ENCODE assay signal across 8 mouse cellular contexts in the genomic region with DNA sequence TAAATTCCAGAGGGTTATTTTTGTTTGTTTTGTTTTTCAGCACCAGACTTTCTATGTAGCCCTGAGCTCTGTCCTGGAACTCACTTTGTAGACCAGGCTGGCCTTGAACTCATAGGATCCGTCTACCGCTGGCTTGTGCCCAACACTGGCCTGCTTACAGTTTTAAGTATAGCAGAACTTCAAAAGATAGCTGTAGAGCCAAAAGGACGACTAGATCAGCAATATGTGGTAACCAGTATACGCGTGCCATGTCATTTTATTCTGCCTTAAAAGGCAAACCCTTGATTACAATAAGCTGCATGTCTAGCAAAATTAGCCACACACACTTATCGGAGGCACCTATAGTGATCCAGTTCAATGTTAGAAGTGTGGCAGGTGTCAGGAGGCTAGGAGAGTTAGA. TPM values are rescaled to one million over a fixed set of nuclear protein-coding genes. Genes with fewer than 3 reads are reported as not detected.
DNase-seq lines count a peak whose midpoint lies in the region; ATAC-seq and TF ChIP-seq lines count a peak whose summit lies in the region.

No protein-coding gene starts in this region.

- H3K27ac ChIP-seq in hindbrain, postnatal 0 days: no peak overlapping the region
- H3K27ac ChIP-seq in neural tube, embryonic 12.5 days: no peak overlapping the region

- 0 out of 2 replicates have a peak overlapping the region, but pooled peaks have one; percentile 68 for H3K9ac ChIP-seq in hindbrain, postnatal 0 days (replicated peaks; ENCODE audit: low read length)
- peak overlapping the region; percentile 69; the same call in 1 of the 2 replicates for H3K9ac ChIP-seq in neural tube, embryonic 12.5 days

- peak; percentile 55 to 84 for DNase-seq in adrenal gland, adult (ENCODE audit: inconsistent age in 2 of 2, low spot score in 1 of 2)
- no peak for DNase-seq in adrenal gland, postnatal 4 days (ENCODE audit: low spot score in 2 of 2)
- peak; percentile 53 for DNase-seq in testis, postnatal 10 days (ENCODE audit: low spot score)
- DNase-seq in testis, postnatal 14 days (ENCODE audit: low spot score): no peak
- no peak for DNase-seq in hindbrain, postnatal 0 days (ENCODE audit: low spot score)
- DNase-seq in MN1 (ENCODE audit: low spot score): no peak

- no peaks in the 10 kb centered on the region; the same call in 1 of the 2 replicates for H3K4me1 ChIP-seq in hindbrain, postnatal 0 days (ENCODE audit: insufficient read depth, low read length)
- H3K4me1 ChIP-seq in neural tube, embryonic 12.5 days: peaks cover 22% of the 10 kb centered on the region

- no peak for TF ChIP-seq CTCF in hindbrain, postnatal 0 days (IDR thresholded peaks at IDR 0.05; ENCODE audit: low read depth)

- peaks cover 5% of the 10 kb centered on the region; the same call in 1 of the 2 replicates for H3K36me3 ChIP-seq in hindbrain, postnatal 0 days (ENCODE audit: insufficient read depth, low read length)
- H3K36me3 ChIP-seq in neural tube, embryonic 12.5 days: peaks cover 34% of the 10 kb centered on the region

- no peaks in the 10 kb centered on the region for H3K9me3 ChIP-seq in hindbrain, postnatal 0 days (ENCODE audit: low read length)
- no peaks in the 10 kb centered on the region for H3K9me3 ChIP-seq in neural tube, embryonic 12.5 days

- peak overlapping the region; percentile 84 for H3K4me2 ChIP-seq in hindbrain, postnatal 0 days (ENCODE audit: low read depth, low read length)
- peak overlapping the region; percentile 73 for H3K4me2 ChIP-seq in neural tube, embryonic 12.5 days (replicated peaks)

- H3K27me3 ChIP-seq in hindbrain, postnatal 0 days (ENCODE audit: insufficient read depth, low read length): no peaks in the 10 kb centered on the region
- H3K27me3 ChIP-seq in neural tube, embryonic 12.5 days (replicated peaks): no peaks in the 10 kb centered on the region

- 51% methylated on average over 6 of the region's 6 CpGs for WGBS in hindbrain, postnatal 0 days
- WGBS in neural tube, embryonic 12.5 days: 67% methylated on average over 6 of the region's 6 CpGs

- no peak for ATAC-seq in hindbrain, postnatal 0 days
- no peak for ATAC-seq in neural tube, embryonic 12.5 days (ENCODE audit: low FRiP score, low read depth)
- ATAC-seq in frontal cortex, adult (ENCODE audit: low TSS enrichment): no peak

- H3K4me3 ChIP-seq in hindbrain, postnatal 0 days (ENCODE audit: low read length): peak overlapping the region; percentile 90
- H3K4me3 ChIP-seq in neural tube, embryonic 12.5 days: peak overlapping the region; percentile 82

RNA-seq across cellular contexts. Expression of a gene that starts 1.2 kb away (rescaled TPM):
- 100 to 1,000 TPM in 1 of 2 experiments, 10 to 100 TPM in 1; 97.9 to 111 TPM for total RNA-seq in adrenal gland, postnatal 4 days (2021)
- total RNA-seq in hindbrain, postnatal 0 days (2014; rRNA removed): 59.0 and 77.3 TPM in 2 replicates
- polyA plus RNA-seq in hindbrain, postnatal 0 days (2015; fragmentation: Nextera tagmentation; extraction: Ambion mirVana): 58.6 and 59.1 TPM in 2 replicates
- 165 and 173 TPM in 2 replicates for polyA plus RNA-seq in neural tube, embryonic 12.5 days (2016; fragmentation: Nextera tagmentation; extraction: Ambion mirVana)

RNA-seq across cellular contexts. Expression of a gene that starts 30.2 kb away (rescaled TPM):
- total RNA-seq in adrenal gland, postnatal 4 days (2021): under 1 TPM; 0.40 to 0.48 TPM
- 0.26 and 1.0 TPM in 2 replicates for total RNA-seq in hindbrain, postnatal 0 days (2014; rRNA removed)
- polyA plus RNA-seq in hindbrain, postnatal 0 days (2015; fragmentation: Nextera tagmentation; extraction: Ambion mirVana): 0.78 and 0.85 TPM in 2 replicates
- 0.04 and 0.08 TPM in 2 replicates for polyA plus RNA-seq in neural tube, embryonic 12.5 days (2016; fragmentation: Nextera tagmentation; extraction: Ambion mirVana)

RNA-seq across cellular contexts. Expression of a gene that starts 58.9 kb away (rescaled TPM):
- total RNA-seq in adrenal gland, postnatal 4 days (2021): 10 to 100 TPM; 89.4 to 96.5 TPM
- 53.8 and 64.0 TPM in 2 replicates for total RNA-seq in hindbrain, postnatal 0 days (2014; rRNA removed)
- polyA plus RNA-seq in hindbrain, postnatal 0 days (2015; fragmentation: Nextera tagmentation; extraction: Ambion mirVana): 130 and 139 TPM in 2 replicates
- 179 and 185 TPM in 2 replicates for polyA plus RNA-seq in neural tube, embryonic 12.5 days (2016; fragmentation: Nextera tagmentation; extraction: Ambion mirVana)

Comparison
In these comparisons a context has a peak if more than half of its experiments do, and no peak if none do; other contexts are left out.
1. DNase-seq: peak in adrenal gland, adult (2 of 2) and testis, postnatal 10 days (single experiment); none in adrenal gland, postnatal 4 days (0 of 2), testis, postnatal 14 days (single experiment), hindbrain, postnatal 0 days (single experiment) and MN1 (single experiment).